Mouse (Mus musculus) limb, embryonic 13.5 days (tissue): ENCODE results near the gene Cox8c. TPM values are rescaled to one million over a fixed set of nuclear protein-coding genes. Genes with fewer than 3 reads are reported as not detected.
A peak's percentile ranks its signal among the peaks of the same experiment; 100 is the strongest.

ENCODE experiments used
- ATAC-seq: fragments of 200-750 bp; cut with Nextera tagmentation; 2 replicates; pipeline ENCODE4 v1.8.0; 2017; ENCODE audit warnings: low read depth, moderate number of reproducible peaks, moderate TSS enrichment; ENCODE audit not compliant: low FRiP score
- H3K27ac ChIP-seq: fragments of 300-500 bp; sonication (generic); 2 replicates; pipeline ENCODE4 v1.5.1; 2015; ENCODE audit warnings: inconsistent platforms, mild to moderate bottlenecking, moderate library complexity
- H3K27me3 ChIP-seq: fragments of 300-500 bp; sonication (generic); 2 replicates; pipeline ENCODE4 v1.6.1; 2015; ENCODE audit warnings: mild to moderate bottlenecking, inconsistent platforms
- H3K36me3 ChIP-seq: fragments of 300-500 bp; sonication (generic); 2 replicates; pipeline ENCODE4 v1.6.1; 2015; ENCODE audit warnings: inconsistent platforms, mild to moderate bottlenecking, moderate library complexity
- H3K4me1 ChIP-seq: fragments of 300-500 bp; sonication (generic); 2 replicates; pipeline ENCODE4 v1.6.1; 2015; ENCODE audit warnings: inconsistent platforms
- H3K4me2 ChIP-seq: fragments of 300-500 bp; sonication (generic); replicated peaks from 2 replicates; pipeline ENCODE4 v1.6.1; 2015; ENCODE audit warnings: inconsistent platforms, mild to moderate bottlenecking, moderate library complexity
- H3K4me3 ChIP-seq: fragments of 300-500 bp; sonication (generic); 2 replicates; pipeline ENCODE4 v1.5.1; 2015; ENCODE audit warnings: moderate library complexity, mild to moderate bottlenecking, inconsistent platforms
- H3K9ac ChIP-seq: fragments of 300-500 bp; sonication (generic); 2 replicates; pipeline ENCODE4 v1.6.1; 2015; ENCODE audit warnings: mild to moderate bottlenecking, inconsistent platforms
- H3K9me3 ChIP-seq: fragments of 300-500 bp; sonication (generic); 2 replicates; pipeline ENCODE4 v1.6.1; 2016; ENCODE audit warnings: inconsistent platforms
- WGBS: fragments of 180-500 bp; shearing (Covaris S2); methylation state at CpG from one replicate; pipeline ENCODE4 v1.1.7; 2015; 5-methylcytosine and 5-hydroxymethylcytosine counted together
- polyA plus RNA-seq: library from polyadenylated mRNA; unstranded; fragments of >200 nt; fragmentation: Nextera tagmentation; extraction: Ambion mirVana; gene quantifications from 2 replicates; pipeline ENCODE4 v1.2.1, GENCODE M21; 2015

The Cox8c gene
- polyA plus RNA-seq = not detected in 2 replicates

DNA sequence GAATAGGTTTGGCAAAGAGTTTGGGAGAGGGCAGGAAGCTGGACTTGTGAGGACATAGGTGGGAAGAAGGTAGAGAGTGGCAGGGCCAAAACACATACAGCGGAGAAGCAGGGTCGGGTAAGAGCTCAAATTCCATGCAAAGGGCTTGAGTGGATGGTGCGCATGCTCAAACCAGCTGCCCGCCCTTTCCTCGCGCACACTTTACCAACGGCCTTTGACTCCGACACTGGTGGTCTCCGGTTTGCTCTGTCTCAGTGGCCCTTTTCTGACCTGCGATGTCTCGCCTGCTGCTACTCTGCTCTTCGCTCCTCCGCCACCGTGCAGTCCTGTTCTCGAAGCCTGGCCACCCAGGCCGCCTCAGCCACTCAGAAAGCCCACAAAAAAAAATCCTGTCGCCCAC is at the start of gene Cox8c:
Gene Cox8c, plus strand, starts transcription at position 226 of the 400 bp plus-strand sequence.
- 90% methylated on average over 17 of the region's 17 CpGs for WGBS

DNA sequence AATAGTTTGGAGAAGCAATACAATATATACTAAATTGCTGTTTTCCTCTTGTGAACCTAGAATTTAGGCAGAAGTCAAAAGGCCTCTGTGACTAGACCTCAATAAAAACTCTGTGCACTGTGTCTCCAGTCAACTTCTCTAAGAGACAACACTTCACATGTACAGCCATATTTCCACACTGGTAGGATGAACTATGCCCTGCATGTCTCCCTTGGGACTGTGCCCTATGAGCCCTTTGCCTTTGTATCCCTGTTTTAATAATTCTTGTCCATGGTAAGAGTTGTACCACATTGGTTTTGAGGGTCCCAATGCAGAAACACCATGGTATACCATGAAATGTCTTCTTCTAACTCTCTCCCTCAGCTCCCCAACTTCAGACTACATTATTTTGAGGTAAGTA is 38.3 kb upstream of the Cox8c start:
- no peak overlapping the region for H3K4me2 ChIP-seq
- H3K9me3 ChIP-seq = no peaks in the 10 kb centered on the region
- H3K27ac ChIP-seq = no peak overlapping the region
- H3K9ac ChIP-seq = no peak overlapping the region
- no peak for ATAC-seq
- H3K4me3 ChIP-seq = no peak overlapping the region
- H3K4me1 ChIP-seq = peaks cover 8% of the 10 kb centered on the region; the same call in 1 of the 2 replicates
- no peaks in the 10 kb centered on the region for H3K36me3 ChIP-seq
- no peaks in the 10 kb centered on the region for H3K27me3 ChIP-seq

More for the DNA sequence above, at the start of gene Cox8c:
- H3K4me3 ChIP-seq = no peak within 1 kb of the TSS
- no peaks in the 10 kb centered on the region for H3K4me1 ChIP-seq
- no peak within 1 kb of the TSS for H3K27ac ChIP-seq
- no peaks in the 10 kb centered on the region for H3K27me3 ChIP-seq
- no peak within 1 kb of the TSS for H3K4me2 ChIP-seq
- no peaks in the 10 kb centered on the region for H3K36me3 ChIP-seq
- peaks cover 2% of the 10 kb centered on the region; the same call in 1 of the 2 replicates for H3K9me3 ChIP-seq
- no peak within 1 kb of the TSS for H3K9ac ChIP-seq
- no peak for ATAC-seq

DNA sequence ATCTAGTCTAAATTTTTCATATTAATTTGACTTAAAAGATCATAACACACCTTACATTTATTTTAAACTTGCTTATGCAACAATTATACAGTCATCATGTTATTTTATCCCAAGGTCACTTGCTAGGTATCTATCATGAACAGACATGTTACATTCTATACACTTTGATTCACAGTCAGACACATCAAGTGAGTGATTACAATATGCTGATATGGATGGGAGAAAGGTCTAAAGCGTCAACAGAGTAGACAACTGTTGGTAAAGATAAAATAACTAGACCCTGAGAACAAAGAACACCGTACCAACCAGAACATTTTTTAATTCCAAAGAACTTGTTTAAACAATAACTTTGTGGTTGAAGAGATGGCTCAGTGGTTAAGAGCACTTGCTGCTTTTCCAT is 29.3 kb upstream of the Cox8c start:
- Histone ChIP-seq H3K4me3 (no peak overlapping the region), H3K27me3 (no peaks in the 10 kb centered on the region), H3K9me3 (no peaks in the 10 kb centered on the region), H3K36me3 (no peaks in the 10 kb centered on the region), H3K4me1 (no peaks in the 10 kb centered on the region; the same call in 1 of the 2 replicates), H3K4me2 (no peak overlapping the region), H3K27ac (no peak overlapping the region), H3K9ac (no peak overlapping the region)
- ATAC-seq = no peak
- WGBS = 93% methylated on average over 2 of the region's 2 CpGs

DNA sequence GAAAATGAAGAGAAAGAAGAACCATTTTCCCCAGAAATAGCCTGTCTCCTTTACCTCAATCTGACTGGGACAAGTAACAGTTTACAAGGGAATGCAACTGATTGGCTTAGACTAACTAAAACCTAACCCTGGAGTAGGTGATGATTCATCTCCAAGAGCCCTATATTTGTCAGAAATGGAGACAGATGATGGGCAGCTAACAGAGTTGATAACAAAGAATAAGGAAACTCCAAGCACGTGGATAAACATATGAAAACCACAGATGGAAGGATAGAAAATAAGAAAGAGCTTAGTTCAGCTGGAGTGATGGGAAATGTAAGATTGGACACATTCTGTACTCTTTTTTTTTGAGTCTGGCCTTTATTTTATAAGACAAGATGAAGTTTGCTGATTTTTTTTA is 28.6 kb upstream of the Cox8c start:
- 85% methylated on average over 1 of the region's 1 CpGs for WGBS
- Histone ChIP-seq H3K4me2 (no peak overlapping the region), H3K4me3 (no peak overlapping the region), H3K9ac (no peak overlapping the region), H3K36me3 (no peaks in the 10 kb centered on the region), H3K27me3 (no peaks in the 10 kb centered on the region), H3K9me3 (no peaks in the 10 kb centered on the region), H3K27ac (no peak overlapping the region), H3K4me1 (peaks cover 1% of the 10 kb centered on the region; the same call in 1 of the 2 replicates)
- no peak for ATAC-seq

DNA sequence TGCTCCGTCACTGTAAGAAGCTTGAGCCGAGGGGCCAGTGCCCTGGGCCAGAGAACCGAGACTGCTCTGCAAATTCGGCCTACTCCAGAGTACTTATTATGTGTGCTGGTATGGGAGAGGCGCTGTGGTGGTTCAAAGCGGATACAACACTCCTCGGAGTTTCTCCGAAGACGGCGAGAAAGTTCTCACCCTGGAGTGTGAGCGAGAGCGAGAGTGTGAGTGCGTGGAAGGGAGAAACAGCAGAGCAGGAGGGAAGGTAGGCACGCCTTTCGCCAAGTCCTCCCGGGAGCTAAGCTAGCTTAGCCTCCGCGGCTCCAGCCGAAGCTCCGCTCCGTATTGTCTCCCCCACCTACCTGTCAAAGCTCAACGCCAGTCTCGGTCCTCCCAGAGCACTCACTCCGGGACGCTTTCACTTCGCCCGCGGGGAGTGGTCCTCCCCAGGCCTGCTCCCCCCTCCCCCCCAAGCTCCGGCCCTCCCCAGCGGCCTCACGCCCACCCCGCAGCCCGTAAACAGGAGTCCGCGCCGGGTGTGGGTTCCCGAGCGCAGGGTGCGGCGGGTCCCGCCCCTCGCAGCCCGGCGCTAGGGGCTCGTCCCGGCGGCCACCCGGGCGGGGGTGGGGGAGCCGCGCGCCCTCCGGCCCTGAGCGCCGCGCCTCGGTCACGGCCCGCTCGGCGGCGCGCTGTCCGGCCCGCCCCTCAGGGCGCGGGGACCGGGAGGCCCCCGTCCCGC is 21.6 kb upstream of the Cox8c start:
- ATAC-seq = peak; percentile 77
- WGBS = under 1% methylated on average over 54 of the region's 70 CpGs
- Histone ChIP-seq H3K27me3 (no peaks in the 10 kb centered on the region), H3K9ac (peak overlapping the region; percentile 94), H3K4me2 (peak overlapping the region; percentile 82), H3K9me3 (no peaks in the 10 kb centered on the region), H3K27ac (peak overlapping the region; percentile 97), H3K4me3 (peak overlapping the region; percentile 93), H3K36me3 (no peaks in the 10 kb centered on the region), H3K4me1 (peaks cover 22% of the 10 kb centered on the region)

DNA sequence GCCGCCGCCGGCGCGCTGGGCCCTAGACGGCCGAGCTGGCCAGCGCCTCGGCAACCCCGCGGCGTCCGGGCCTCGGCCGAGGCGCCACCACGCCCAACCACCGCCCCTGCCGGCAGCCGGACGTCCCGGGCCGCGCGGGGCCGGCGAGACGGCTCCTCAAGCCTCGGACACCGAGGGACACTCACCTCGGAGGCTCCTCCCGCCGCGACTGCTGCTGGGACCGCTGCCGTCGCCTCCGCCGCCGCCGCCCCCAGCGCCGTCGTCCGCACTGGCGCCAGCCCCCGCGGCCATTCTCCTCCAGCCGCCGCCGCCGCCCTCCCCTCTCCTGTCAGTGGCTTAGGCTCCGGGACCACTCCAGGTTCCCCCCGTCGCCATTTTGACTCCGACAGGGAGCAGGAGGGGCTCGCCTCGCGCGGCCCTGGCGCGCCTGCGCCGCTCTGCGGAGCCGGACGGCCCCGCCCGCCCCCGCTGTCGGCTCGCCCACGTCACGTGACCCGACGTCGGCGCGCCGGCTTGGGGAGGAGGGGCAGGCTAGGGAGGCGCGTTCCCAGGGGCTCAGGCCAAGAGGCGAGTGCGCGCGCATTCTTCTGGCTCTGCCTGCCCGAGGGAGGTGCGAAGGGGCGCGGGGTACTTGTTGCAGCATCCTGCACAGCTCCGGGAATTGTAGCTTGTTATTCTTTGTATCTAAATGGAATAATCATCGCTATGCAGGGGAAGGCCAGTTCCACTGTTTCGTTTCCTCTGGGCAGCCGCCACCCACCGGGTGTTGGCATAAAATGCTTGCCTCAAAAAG is 20.9 kb upstream of the Cox8c start, which contains the start of gene Btbd7:
Gene Btbd7, minus strand, starts transcription at position 441 of the 793 bp plus-strand sequence.
- peak within 1 kb of the TSS; percentile 82 for H3K4me2 ChIP-seq
- WGBS = under 1% methylated on average over 63 of the region's 95 CpGs
- no peaks in the 10 kb centered on the region for H3K27me3 ChIP-seq
- H3K9ac ChIP-seq = peak within 1 kb of the TSS; percentile 94
- H3K4me1 ChIP-seq = peaks cover 22% of the 10 kb centered on the region
- H3K9me3 ChIP-seq = no peaks in the 10 kb centered on the region
- no peaks in the 10 kb centered on the region for H3K36me3 ChIP-seq
- peak; percentile 95 for ATAC-seq
- H3K27ac ChIP-seq = peak within 1 kb of the TSS; percentile 97
- H3K4me3 ChIP-seq = peak within 1 kb of the TSS; percentile 93

DNA sequence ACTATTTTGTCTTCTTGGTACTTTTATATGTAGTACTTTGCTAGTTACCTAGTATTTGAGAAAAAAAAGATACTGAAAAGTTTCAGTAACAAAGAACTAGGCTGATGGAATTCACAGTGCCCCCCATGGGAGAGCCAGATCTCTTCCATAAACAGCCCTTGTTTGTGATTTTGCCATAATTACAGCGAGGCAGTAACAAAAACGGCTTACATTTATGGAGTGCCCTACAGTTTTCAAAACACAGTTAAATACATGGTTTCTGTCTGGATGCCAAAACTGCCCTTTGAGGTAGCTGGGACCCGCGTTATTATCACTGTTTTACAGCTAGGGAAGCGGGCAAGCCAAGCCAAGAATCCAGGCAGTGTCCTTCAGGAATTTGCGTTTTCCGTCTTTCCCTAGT is 20.2 kb upstream of the Cox8c start:
- Histone ChIP-seq H3K27me3 (no peaks in the 10 kb centered on the region), H3K4me2 (peak overlapping the region; percentile 62), H3K9ac (peak overlapping the region; percentile 69), H3K9me3 (no peaks in the 10 kb centered on the region), H3K4me1 (peaks cover 22% of the 10 kb centered on the region), H3K27ac (peak overlapping the region; percentile 88), H3K4me3 (peak overlapping the region; percentile 93), H3K36me3 (no peaks in the 10 kb centered on the region)
- 8% methylated on average over 7 of the region's 7 CpGs for WGBS
- no peak for ATAC-seq

DNA sequence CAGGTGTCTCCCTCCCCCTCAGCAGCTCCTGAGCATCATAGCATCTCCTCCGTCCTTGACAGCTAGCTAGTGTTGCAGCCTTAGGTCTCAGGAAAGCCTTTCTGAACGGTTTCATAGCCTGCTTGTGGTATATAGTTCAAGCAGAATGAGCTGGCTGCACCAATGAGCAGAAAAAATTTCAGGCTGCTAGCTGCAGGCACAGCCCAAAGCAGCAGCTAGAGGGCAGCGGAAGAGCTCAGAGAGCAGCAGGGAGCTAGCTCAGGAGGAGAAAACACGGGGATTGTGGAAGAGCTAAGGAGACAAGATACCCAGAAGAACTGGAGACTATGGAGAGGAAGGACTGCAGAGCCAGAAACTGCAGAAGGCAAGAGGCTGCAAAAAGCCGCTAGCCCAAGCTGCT is 13.4 kb upstream of the Cox8c start:
- Histone ChIP-seq H3K4me2 (no peak overlapping the region), H3K9ac (no peak overlapping the region), H3K27me3 (peaks cover 10% of the 10 kb centered on the region; the same call in 1 of the 2 replicates), H3K9me3 (no peaks in the 10 kb centered on the region), H3K4me1 (no peaks in the 10 kb centered on the region), H3K4me3 (no peak overlapping the region), H3K36me3 (no peaks in the 10 kb centered on the region), H3K27ac (no peak overlapping the region)
- no peak for ATAC-seq
- 25% methylated on average over 5 of the region's 5 CpGs for WGBS

DNA sequence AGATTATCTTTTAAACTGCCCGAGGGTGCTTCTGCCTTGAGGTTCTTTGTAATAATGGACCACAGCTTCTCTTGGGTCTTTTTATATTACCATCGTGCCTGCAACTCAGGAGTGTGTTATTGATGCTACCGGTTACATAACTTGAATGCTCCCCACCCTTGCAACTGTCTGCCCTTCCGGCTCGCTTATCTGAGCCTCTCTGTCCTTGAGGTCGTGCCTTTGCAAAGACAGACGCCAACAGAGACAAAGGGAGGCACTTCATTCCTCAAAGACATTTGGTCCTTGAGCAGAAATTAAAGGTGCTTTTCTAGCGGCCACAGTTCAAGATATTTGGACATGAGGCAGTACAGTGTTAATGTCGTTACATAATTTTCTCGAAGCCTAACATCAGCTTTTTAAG is 11.8 kb upstream of the Cox8c start:
- 69% methylated on average over 10 of the region's 10 CpGs for WGBS
- ATAC-seq = no peak
- Histone ChIP-seq H3K9me3 (no peaks in the 10 kb centered on the region), H3K4me3 (no peak overlapping the region), H3K4me1 (no peaks in the 10 kb centered on the region), H3K4me2 (no peak overlapping the region), H3K27me3 (peaks cover 10% of the 10 kb centered on the region; the same call in 1 of the 2 replicates), H3K36me3 (no peaks in the 10 kb centered on the region), H3K27ac (no peak overlapping the region), H3K9ac (no peak overlapping the region)

DNA sequence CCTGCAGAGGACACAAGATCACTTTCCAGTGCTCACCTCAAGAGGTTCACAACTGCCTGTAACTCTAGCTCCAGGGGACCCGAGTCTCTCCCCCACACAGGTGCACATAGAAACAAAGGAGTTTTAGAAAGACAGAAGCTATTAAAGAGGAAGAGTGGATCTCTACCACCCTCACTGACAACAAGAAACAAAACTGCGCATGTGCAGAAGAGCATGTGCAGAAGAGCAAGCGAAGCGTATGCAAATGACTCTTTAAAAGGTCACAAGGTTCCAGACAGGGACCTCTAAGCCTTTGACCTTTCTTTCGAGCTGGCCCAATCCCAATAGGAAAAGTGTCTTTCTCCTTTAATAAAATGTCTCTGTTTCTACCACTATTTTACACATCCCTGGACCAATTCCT is 10.5 kb upstream of the Cox8c start:
- H3K27me3 ChIP-seq = peaks cover 10% of the 10 kb centered on the region; the same call in 1 of the 2 replicates
- no peaks in the 10 kb centered on the region for H3K4me1 ChIP-seq
- H3K4me2 ChIP-seq = no peak overlapping the region
- no peak overlapping the region for H3K4me3 ChIP-seq
- H3K9ac ChIP-seq = no peak overlapping the region
- H3K36me3 ChIP-seq = no peaks in the 10 kb centered on the region
- no peak overlapping the region for H3K27ac ChIP-seq
- H3K9me3 ChIP-seq = no peaks in the 10 kb centered on the region
- WGBS = 79% methylated on average over 5 of the region's 5 CpGs
- ATAC-seq = no peak

DNA sequence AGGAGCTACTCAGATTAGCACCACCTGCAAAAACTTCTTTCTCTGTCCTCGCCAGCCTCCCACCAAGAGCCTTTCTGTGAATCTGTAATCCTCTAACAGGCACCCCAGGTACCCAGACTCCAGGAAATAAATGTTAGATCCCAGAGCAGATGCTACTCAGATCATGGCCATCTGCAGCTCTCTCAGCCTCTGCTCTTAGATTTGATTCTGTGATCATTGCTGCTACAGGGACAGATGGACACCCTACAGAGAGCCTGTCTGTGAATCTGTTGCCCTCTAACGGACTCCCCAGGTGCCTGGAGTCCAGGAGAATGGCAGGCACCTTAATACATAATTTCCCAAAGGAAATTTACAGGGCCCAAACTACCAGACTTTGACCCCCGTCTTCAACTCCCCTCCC is 9.1 kb downstream of the Cox8c start:
- Histone ChIP-seq H3K9me3 (no peaks in the 10 kb centered on the region), H3K9ac (no peak overlapping the region), H3K27ac (no peak overlapping the region), H3K4me3 (no peak overlapping the region), H3K4me1 (no peaks in the 10 kb centered on the region), H3K4me2 (no peak overlapping the region), H3K36me3 (no peaks in the 10 kb centered on the region), H3K27me3 (peaks cover 10% of the 10 kb centered on the region)
- WGBS = 34% methylated on average over 3 of the region's 3 CpGs
- ATAC-seq = no peak

DNA sequence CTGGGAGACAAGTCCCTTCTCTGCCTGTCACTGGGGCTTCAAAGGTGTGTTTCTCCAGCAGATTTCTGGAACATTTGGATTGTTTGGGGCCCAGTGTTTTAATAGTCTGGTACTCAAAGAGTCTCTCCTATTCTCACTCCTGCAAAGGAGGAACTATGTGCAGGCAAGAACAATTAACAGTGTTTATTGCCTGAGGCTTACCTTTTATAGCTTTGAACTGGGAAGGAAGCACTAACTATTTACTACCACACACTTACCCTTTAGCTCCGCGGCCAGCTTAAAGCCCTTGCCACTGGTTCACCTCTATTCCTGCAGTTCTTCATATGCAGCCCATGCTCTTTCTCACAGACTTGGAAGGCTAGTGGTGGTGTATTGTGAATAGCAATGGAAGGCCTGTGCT is 17.0 kb downstream of the Cox8c start:
- H3K4me1 ChIP-seq = peaks cover 7% of the 10 kb centered on the region; the same call in 1 of the 2 replicates
- H3K9me3 ChIP-seq = no peaks in the 10 kb centered on the region
- peaks cover 17% of the 10 kb centered on the region for H3K27me3 ChIP-seq
- H3K4me2 ChIP-seq = no peak overlapping the region
- no peak overlapping the region for H3K9ac ChIP-seq
- H3K27ac ChIP-seq = no peak overlapping the region
- WGBS = 16% methylated on average over 2 of the region's 2 CpGs
- H3K36me3 ChIP-seq = no peaks in the 10 kb centered on the region
- no peak for ATAC-seq
- no peak overlapping the region for H3K4me3 ChIP-seq
